Mouse (Mus musculus) spleen, postnatal 4 days (tissue): ENCODE measurements around the gene Pkp1.

Experiments used
- DNase-seq, 2 experiments: peaks; one replicate each; pipeline ENCODE4 v3.0.0; 2022; ENCODE audit warnings: low spot score in 2 of 2

The Pkp1 gene

GRCm38 (mm10) chr1:135828918-135829317 lies 90.1 kb downstream of the Pkp1 start:
- DNase-seq: peak in 1 of 2 experiments; percentile 29

GRCm38 (mm10) chr1:135821780-135822179 lies 97.2 kb downstream of the Pkp1 start:
- no peak for DNase-seq
